ENCODE assay signal across 33 mouse cellular contexts in the genomic region with DNA sequence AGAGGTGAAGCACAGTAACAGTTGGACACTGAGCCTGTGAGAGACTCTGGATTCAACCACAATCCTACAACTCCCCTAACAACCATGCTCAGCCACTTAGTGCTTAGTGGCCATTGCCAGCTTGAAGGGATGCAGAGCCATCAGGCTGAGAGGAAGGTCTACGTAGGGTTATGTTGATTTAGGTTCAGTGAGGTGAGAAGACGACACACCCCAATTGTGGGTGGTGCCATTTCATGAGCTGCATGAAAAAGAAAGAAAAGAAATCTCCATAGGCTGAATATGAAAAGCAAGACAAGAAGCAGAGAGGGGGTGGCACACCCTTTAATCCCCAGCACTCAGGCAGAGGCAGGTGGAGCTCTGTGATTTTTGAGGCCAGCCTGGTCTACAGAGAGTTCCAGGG. TPM values are rescaled to one million over a fixed set of nuclear protein-coding genes. Genes with fewer than 3 reads are reported as not detected.
DNase-seq lines count a peak whose midpoint lies in the region; ATAC-seq and TF ChIP-seq lines count a peak whose summit lies in the region.
"Had no signal": no experiment of that assay in that cellular context is flagged by ENCODE, and none has a peak within 500 bp of the region (broad histone marks: within the 10 kb centered on the region; RNA-seq: fewer than 3 reads in every experiment).

No protein-coding gene starts in this region.

- ATAC-seq in midbrain, embryonic 15.5 days (replicated peaks): no peak
- ATAC-seq: activated CD4-positive, CD25-positive, alpha-beta regulatory T cell, adult 4 months; forebrain, embryonic 14.5 days; forebrain, postnatal 0 days; hindbrain, postnatal 0 days; intestine, postnatal 0 days; Patski had no signal

- TF ChIP-seq CTCF in E14TG2a.4 (conservative IDR thresholded peaks at IDR 0.05; ENCODE audit: low read length): no peak

- peaks cover 97% of the 10 kb centered on the region for H3K4me1 ChIP-seq in E14TG2a.4 (replicated peaks; ENCODE audit: low read depth, low read length)
- no peaks in the 10 kb centered on the region for H3K4me1 ChIP-seq in midbrain, embryonic 15.5 days
- H3K4me1 ChIP-seq: embryonic facial prominence, embryonic 12.5 days had no signal

- H3K4me3 ChIP-seq in E14TG2a.4 (replicated peaks; ENCODE audit: low read length): peak overlapping the region; percentile 54
- H3K4me3 ChIP-seq in midbrain, embryonic 15.5 days: no peak overlapping the region
- H3K4me3 ChIP-seq: embryonic facial prominence, embryonic 12.5 days; embryonic facial prominence, embryonic 15.5 days; heart, adult 2 months; heart, embryonic 10.5 days; heart, embryonic 13.5 days had no signal

- no peak overlapping the region for H3K27ac ChIP-seq in midbrain, embryonic 15.5 days
- H3K27ac ChIP-seq: embryonic facial prominence, embryonic 12.5 days; embryonic facial prominence, embryonic 15.5 days; heart, adult 2 months; heart, embryonic 10.5 days; heart, embryonic 13.5 days; hindbrain, embryonic 14.5 days; hindbrain, postnatal 0 days had no signal

- no peaks in the 10 kb centered on the region for H3K36me3 ChIP-seq in E14TG2a.4 (ENCODE audit: insufficient read depth, low read length)
- no peaks in the 10 kb centered on the region for H3K36me3 ChIP-seq in splenic B cell, adult 2 months (ENCODE audit: control insufficient read depth, insufficient read depth, low read length, poor library complexity, severe bottlenecking)
- no peaks in the 10 kb centered on the region for H3K36me3 ChIP-seq in midbrain, embryonic 15.5 days (replicated peaks)
- H3K36me3 ChIP-seq: embryonic facial prominence, embryonic 12.5 days; embryonic facial prominence, embryonic 15.5 days; G1E; heart, embryonic 10.5 days; heart, embryonic 13.5 days had no signal

- 62% methylated on average over 2 of the region's 2 CpGs for WGBS in midbrain, embryonic 15.5 days

- no peak overlapping the region for H3K9ac ChIP-seq in midbrain, embryonic 15.5 days
- H3K9ac ChIP-seq: embryonic facial prominence, embryonic 12.5 days; embryonic facial prominence, embryonic 15.5 days; forebrain, postnatal 0 days; heart, embryonic 13.5 days; hindbrain, embryonic 14.5 days had no signal

- H3K9me3 ChIP-seq in E14TG2a.4 (ENCODE audit: low read length): no peaks in the 10 kb centered on the region
- no peaks in the 10 kb centered on the region for H3K9me3 ChIP-seq in midbrain, embryonic 15.5 days
- H3K9me3 ChIP-seq: embryonic facial prominence, embryonic 12.5 days; embryonic facial prominence, embryonic 15.5 days; heart, embryonic 10.5 days; heart, embryonic 13.5 days had no signal

- H3K27me3 ChIP-seq in E14TG2a.4 (ENCODE audit: insufficient read depth, low read length): no peaks in the 10 kb centered on the region
- no peaks in the 10 kb centered on the region for H3K27me3 ChIP-seq in splenic B cell, adult 2 months (ENCODE audit: control insufficient read depth, insufficient read depth, low read length, poor library complexity, severe bottlenecking)
- no peaks in the 10 kb centered on the region for H3K27me3 ChIP-seq in midbrain, embryonic 15.5 days (replicated peaks)
- H3K27me3 ChIP-seq: embryonic facial prominence, embryonic 12.5 days; embryonic facial prominence, embryonic 15.5 days; heart, embryonic 13.5 days; Patski had no signal

- H3K4me2 ChIP-seq in midbrain, embryonic 15.5 days: no peak overlapping the region
- H3K4me2 ChIP-seq: embryonic facial prominence, embryonic 12.5 days; embryonic facial prominence, embryonic 15.5 days; heart, embryonic 13.5 days; hindbrain, embryonic 14.5 days had no signal

- DNase-seq in ES-CJ7 (ENCODE audit: low read depth, low spot score) (peak; percentile 92), ZHBTc4 (ENCODE audit: low read depth, low spot score) (peak; percentile 92)
- DNase-seq in splenic B cell, adult 2 months (ENCODE audit: low read depth, low spot score): peak; percentile 71
- no peak for DNase-seq in embryo, embryonic 11 days
- no peak for DNase-seq in neural tube, embryonic 10.5 days (ENCODE audit: extremely low spot score, low spot score)
- DNase-seq: adrenal gland, adult 8-10 months; adrenal gland, postnatal 25 days; cerebellum, adult 18-20 months; forebrain, postnatal 0 days; gastrocnemius, postnatal 25 days; heart, adult 2 months; heart, postnatal 14 days; heart, postnatal 4 days had no signal

RNA-seq across cellular contexts. Expression of gene Itpk1, which starts 9.4 kb away (rescaled TPM):
- polyA plus RNA-seq in midbrain, embryonic 15.5 days (2015; fragmentation: Nextera tagmentation; extraction: Ambion mirVana): 34.1 and 34.6 TPM in 2 replicates

RNA-seq across cellular contexts. Expression of gene Moap1, which starts 29.3 kb away (rescaled TPM):
- 73.2 and 73.3 TPM in 2 replicates for polyA plus RNA-seq in midbrain, embryonic 15.5 days (2015; fragmentation: Nextera tagmentation; extraction: Ambion mirVana)

RNA-seq across cellular contexts. Expression of gene Tmem251, which starts 29.4 kb away (rescaled TPM):
- polyA plus RNA-seq in midbrain, embryonic 15.5 days (2015; fragmentation: Nextera tagmentation; extraction: Ambion mirVana): 11.9 and 13.2 TPM in 2 replicates

RNA-seq across cellular contexts. Expression of gene Gm28051, which starts 43.4 kb away (rescaled TPM):
- polyA plus RNA-seq in midbrain, embryonic 15.5 days (2015; fragmentation: Nextera tagmentation; extraction: Ambion mirVana): not detected in 2 replicates
- polyA plus RNA-seq: activated CD4-positive, CD25-positive, alpha-beta regulatory T cell, adult 4 months; brain, embryonic 14.5 days; embryonic facial prominence, embryonic 12.5 days; embryonic facial prominence, embryonic 15.5 days; forebrain, embryonic 11.5 days; forebrain, embryonic 14.5 days; forebrain, postnatal 0 days; frontal cortex, adult 2 months; gonadal fat pad, adult 2 months; heart, adult 2 months; heart, embryonic 10.5 days; heart, embryonic 13.5 days; heart, embryonic 16.5 days; hindbrain, embryonic 11.5 days; hindbrain, embryonic 14.5 days; hindbrain, postnatal 0 days; intestine, embryonic 14.5 days; intestine, postnatal 0 days; Patski had no signal

RNA-seq across cellular contexts. Expression of gene Gon7, which starts 43.5 kb away (rescaled TPM):
- polyA plus RNA-seq in midbrain, embryonic 15.5 days (2015; fragmentation: Nextera tagmentation; extraction: Ambion mirVana): 46.7 and 51.0 TPM in 2 replicates

Comparison
In these comparisons a context has a peak if more than half of its experiments do, and no peak if none do; other contexts are left out.
1. DNase-seq: peak in ES-CJ7 (single experiment), ZHBTc4 (single experiment) and splenic B cell, adult 2 months (single experiment); none in embryo, embryonic 11 days (single experiment) and neural tube, embryonic 10.5 days (single experiment).